Mouse (Mus musculus): Measurements from ENCODE around the gene Lrig2. TPM values are rescaled to one million over a fixed set of nuclear protein-coding genes. Genes with fewer than 3 reads are reported as not detected.

Gene Lrig2
- polyA plus RNA-seq, 1 experiment = 18.9 TPM

GRCm38 (mm10) chr3:104420929-104421328 is 90.8 kb downstream of the Lrig2 start:
- TF ChIP-seq CTCF (IDR thresholded peaks at IDR 0.05; ENCODE audit: extremely low read depth, insufficient read depth, low read length) = no peak
- no peak for TF ChIP-seq POLR2A (IDR thresholded peaks at IDR 0.05; ENCODE audit: extremely low read depth, insufficient read depth, low read length)
- Histone ChIP-seq H3K27ac (ENCODE audit: insufficient read depth, low read length) (no peak overlapping the region), H3K4me3 (ENCODE audit: insufficient read depth, low read length) (no peak overlapping the region), H3K4me1 (ENCODE audit: control insufficient read depth, insufficient read depth, low read length) (no peaks in the 10 kb centered on the region)

DNA sequence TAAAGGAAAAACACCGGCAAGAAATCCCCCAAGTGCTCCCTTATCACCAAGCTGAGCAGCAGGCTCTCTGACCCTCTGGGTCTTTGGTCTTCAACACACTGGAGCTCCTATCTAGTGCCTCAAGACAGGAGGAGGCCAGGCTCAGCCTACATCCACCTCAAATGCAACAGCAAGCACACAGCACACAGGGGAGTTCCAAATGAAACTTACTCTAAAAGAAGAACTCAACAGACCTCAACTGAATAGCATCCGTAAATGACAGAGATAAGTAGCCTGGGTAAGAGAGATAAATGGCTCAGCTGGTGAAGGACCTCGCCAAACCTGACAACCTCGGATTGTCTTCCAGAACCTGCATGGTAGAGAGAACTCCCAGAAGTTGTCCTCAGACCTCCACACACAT is 91.7 kb downstream of the Lrig2 start:
- no peaks in the 10 kb centered on the region for H3K4me1 ChIP-seq (ENCODE audit: control insufficient read depth, insufficient read depth, low read length)
- no peak overlapping the region for H3K27ac ChIP-seq (ENCODE audit: insufficient read depth, low read length)
- no peak overlapping the region for H3K4me3 ChIP-seq (ENCODE audit: insufficient read depth, low read length)
- TF ChIP-seq POLR2A (IDR thresholded peaks at IDR 0.05; ENCODE audit: extremely low read depth, insufficient read depth, low read length) = no peak
- no peak for TF ChIP-seq CTCF (IDR thresholded peaks at IDR 0.05; ENCODE audit: extremely low read depth, insufficient read depth, low read length)

- H3K27ac ChIP-seq (ENCODE audit: insufficient read depth, low read length) = no peak overlapping the region
Observed at GRCm38 (mm10) chr3:104416806-104417205, 94.9 kb downstream of the Lrig2 start.

GRCm38 (mm10) chr3:104412482-104412881 is 99.2 kb downstream of the Lrig2 start:
- no peak for TF ChIP-seq CTCF (IDR thresholded peaks at IDR 0.05; ENCODE audit: extremely low read depth, insufficient read depth, low read length)
- TF ChIP-seq POLR2A (IDR thresholded peaks at IDR 0.05; ENCODE audit: extremely low read depth, insufficient read depth, low read length) = no peak
- Histone ChIP-seq H3K27ac (ENCODE audit: insufficient read depth, low read length) (no peak overlapping the region), H3K4me3 (ENCODE audit: insufficient read depth, low read length) (no peak overlapping the region), H3K4me1 (ENCODE audit: control insufficient read depth, insufficient read depth, low read length) (no peaks in the 10 kb centered on the region)

More at GRCm38 (mm10) chr3:104416806-104417205, 94.9 kb downstream of the Lrig2 start:
- Histone ChIP-seq H3K4me1 (ENCODE audit: control insufficient read depth, insufficient read depth, low read length) (no peaks in the 10 kb centered on the region), H3K4me3 (ENCODE audit: insufficient read depth, low read length) (no peak overlapping the region)
- TF ChIP-seq CTCF (IDR thresholded peaks at IDR 0.05; ENCODE audit: extremely low read depth, insufficient read depth, low read length) (no peak), POLR2A (IDR thresholded peaks at IDR 0.05; ENCODE audit: extremely low read depth, insufficient read depth, low read length) (no peak)

DNA sequence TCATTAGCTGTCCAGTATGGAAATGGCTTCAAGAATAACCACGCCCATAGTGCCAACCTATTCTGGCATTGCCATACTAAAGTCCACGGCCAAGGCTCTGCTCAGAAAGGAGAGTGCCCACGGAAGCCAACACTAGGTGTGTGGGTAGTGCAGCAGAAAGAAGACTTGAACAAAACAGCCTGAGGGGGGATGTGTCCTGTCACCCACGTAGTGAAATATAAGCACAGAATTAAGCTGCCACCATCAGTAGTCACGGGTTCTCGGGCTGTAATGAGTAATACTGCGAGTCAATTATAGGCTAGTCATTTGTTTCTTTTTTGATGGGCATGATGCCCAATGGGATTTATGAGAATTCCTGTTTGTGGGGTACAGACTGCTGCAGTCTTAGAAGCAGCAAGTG is 104.2 kb downstream of the Lrig2 start:
- Histone ChIP-seq H3K27ac (ENCODE audit: insufficient read depth, low read length) (no peak overlapping the region), H3K4me3 (ENCODE audit: insufficient read depth, low read length) (no peak overlapping the region), H3K4me1 (ENCODE audit: control insufficient read depth, insufficient read depth, low read length) (no peaks in the 10 kb centered on the region)
- TF ChIP-seq POLR2A (IDR thresholded peaks at IDR 0.05; ENCODE audit: extremely low read depth, insufficient read depth, low read length) = no peak
- no peak for TF ChIP-seq CTCF (IDR thresholded peaks at IDR 0.05; ENCODE audit: extremely low read depth, insufficient read depth, low read length)

DNA sequence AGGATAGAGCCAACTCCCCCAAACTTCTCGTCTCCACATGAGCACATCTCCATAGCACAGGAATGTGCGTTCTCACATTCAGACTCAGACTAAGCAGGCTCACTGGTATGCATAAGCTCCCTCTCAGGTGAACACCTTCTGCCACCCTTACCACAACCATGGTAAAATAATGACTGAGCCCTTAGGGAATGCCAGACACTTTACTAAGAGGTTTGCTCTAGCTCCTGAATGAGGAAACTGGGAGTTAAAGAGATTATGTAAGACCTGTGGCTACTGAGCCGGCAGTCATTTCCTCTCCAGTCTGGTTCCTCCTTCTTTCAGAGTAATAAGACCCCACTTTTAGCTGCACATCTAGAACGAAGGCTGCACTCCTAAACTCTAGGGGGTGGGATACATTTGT is 108.1 kb downstream of the Lrig2 start:
- no peak overlapping the region for H3K27ac ChIP-seq (ENCODE audit: insufficient read depth, low read length)
- H3K4me1 ChIP-seq (ENCODE audit: control insufficient read depth, insufficient read depth, low read length) = no peaks in the 10 kb centered on the region
- TF ChIP-seq POLR2A (IDR thresholded peaks at IDR 0.05; ENCODE audit: extremely low read depth, insufficient read depth, low read length) (no peak), CTCF (IDR thresholded peaks at IDR 0.05; ENCODE audit: extremely low read depth, insufficient read depth, low read length) (no peak)
- no peak overlapping the region for H3K4me3 ChIP-seq (ENCODE audit: insufficient read depth, low read length)

- no peak overlapping the region for H3K27ac ChIP-seq (ENCODE audit: insufficient read depth, low read length)
- TF ChIP-seq CTCF (IDR thresholded peaks at IDR 0.05; ENCODE audit: extremely low read depth, insufficient read depth, low read length) = no peak
- TF ChIP-seq POLR2A (IDR thresholded peaks at IDR 0.05; ENCODE audit: extremely low read depth, insufficient read depth, low read length) = no peak
- H3K4me3 ChIP-seq (ENCODE audit: insufficient read depth, low read length) = no peak overlapping the region
- H3K4me1 ChIP-seq (ENCODE audit: control insufficient read depth, insufficient read depth, low read length) = no peaks in the 10 kb centered on the region; the same call in 1 of the 2 replicates
Observed at GRCm38 (mm10) chr3:104401176-104401575, 110.5 kb downstream of the Lrig2 start.

DNA sequence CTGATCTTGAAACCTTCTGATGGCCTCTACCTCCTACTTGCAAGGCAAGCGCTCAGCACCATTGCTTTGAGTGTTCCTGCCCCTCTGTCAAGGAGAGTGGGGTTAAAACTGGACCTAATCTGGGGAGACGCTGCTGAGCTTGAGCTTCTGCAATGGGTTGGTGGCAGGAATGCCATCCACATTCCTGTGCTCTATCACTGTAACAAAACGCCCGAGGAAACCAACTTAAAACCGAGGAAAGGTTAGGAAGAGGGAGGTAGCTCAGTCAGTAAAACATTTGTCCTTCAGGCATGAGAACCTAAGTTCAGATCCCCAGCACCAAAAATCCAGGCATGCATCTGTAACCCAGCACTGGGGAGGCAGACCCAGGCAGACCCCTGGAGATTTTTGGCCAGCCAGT is 111.6 kb downstream of the Lrig2 start:
- Histone ChIP-seq H3K4me1 (ENCODE audit: control insufficient read depth, insufficient read depth, low read length) (peaks cover 2% of the 10 kb centered on the region; the same call in 1 of the 2 replicates), H3K4me3 (ENCODE audit: insufficient read depth, low read length) (no peak overlapping the region), H3K27ac (ENCODE audit: insufficient read depth, low read length) (no peak overlapping the region)
- no peak for TF ChIP-seq CTCF (IDR thresholded peaks at IDR 0.05; ENCODE audit: extremely low read depth, insufficient read depth, low read length)
- no peak for TF ChIP-seq POLR2A (IDR thresholded peaks at IDR 0.05; ENCODE audit: extremely low read depth, insufficient read depth, low read length)

DNA sequence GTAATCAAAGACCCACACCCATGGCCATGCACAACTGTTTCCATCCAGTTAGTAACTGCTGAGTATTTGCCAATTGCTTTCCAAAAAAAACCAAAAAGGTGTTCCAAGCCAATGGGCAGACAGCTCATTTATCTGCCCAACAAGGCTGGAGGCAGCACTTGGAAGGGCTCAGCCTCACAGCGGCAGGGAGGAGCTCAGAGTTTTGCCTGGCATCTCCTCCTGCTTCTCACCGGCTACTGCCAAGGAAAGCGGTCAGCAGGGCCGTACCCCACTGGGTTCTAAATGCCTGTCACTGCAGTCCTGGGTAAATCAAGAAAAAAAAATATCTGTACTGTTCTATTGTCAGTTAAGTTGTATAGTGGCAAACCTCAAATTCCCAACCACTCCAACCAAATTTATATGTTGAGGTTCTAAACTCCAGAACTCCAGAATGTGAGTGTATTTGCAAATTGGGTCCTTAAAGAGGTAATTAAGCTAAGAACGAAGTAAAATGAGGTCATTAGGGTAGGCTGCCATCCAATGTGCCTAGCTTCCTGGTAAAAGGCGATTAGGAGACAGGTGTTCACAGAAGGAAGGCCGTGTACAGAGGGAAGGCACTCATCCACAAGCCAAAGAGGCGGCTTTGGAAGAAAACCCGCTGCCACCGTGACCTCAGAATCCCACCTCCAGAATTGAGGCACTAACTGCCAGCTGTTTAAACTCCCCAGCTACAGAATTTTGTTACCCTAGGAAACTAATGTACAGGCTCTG is 112.2 kb downstream of the Lrig2 start:
- Histone ChIP-seq H3K27ac (ENCODE audit: insufficient read depth, low read length) (no peak overlapping the region), H3K4me1 (ENCODE audit: control insufficient read depth, insufficient read depth, low read length) (peaks cover 2% of the 10 kb centered on the region; the same call in 1 of the 2 replicates), H3K4me3 (ENCODE audit: insufficient read depth, low read length) (no peak overlapping the region)
- TF ChIP-seq POLR2A (IDR thresholded peaks at IDR 0.05; ENCODE audit: extremely low read depth, insufficient read depth, low read length) = no peak
- no peak for TF ChIP-seq CTCF (IDR thresholded peaks at IDR 0.05; ENCODE audit: extremely low read depth, insufficient read depth, low read length)

- TF ChIP-seq CTCF (IDR thresholded peaks at IDR 0.05; ENCODE audit: extremely low read depth, insufficient read depth, low read length) (no peak), POLR2A (IDR thresholded peaks at IDR 0.05; ENCODE audit: extremely low read depth, insufficient read depth, low read length) (no peak)
- Histone ChIP-seq H3K27ac (ENCODE audit: insufficient read depth, low read length) (no peak overlapping the region), H3K4me3 (ENCODE audit: insufficient read depth, low read length) (no peak overlapping the region)
Observed at GRCm38 (mm10) chr3:104397316-104397715, 114.4 kb downstream of the Lrig2 start.

More at GRCm38 (mm10) chr3:104397316-104397715, 114.4 kb downstream of the Lrig2 start:
- peaks cover 2% of the 10 kb centered on the region; the same call in 1 of the 2 replicates for H3K4me1 ChIP-seq (ENCODE audit: control insufficient read depth, insufficient read depth, low read length)

Data from cortical plate, adult 2 months (tissue).